Mouse (Mus musculus): ENCODE data around the gene Faap20. TPM values are rescaled to one million over a fixed set of nuclear protein-coding genes. Genes with fewer than 3 reads are reported as not detected.

Faap20 gene
- polyA plus RNA-seq, 1 experiment from 2014 or later: 65.0 TPM

DNA sequence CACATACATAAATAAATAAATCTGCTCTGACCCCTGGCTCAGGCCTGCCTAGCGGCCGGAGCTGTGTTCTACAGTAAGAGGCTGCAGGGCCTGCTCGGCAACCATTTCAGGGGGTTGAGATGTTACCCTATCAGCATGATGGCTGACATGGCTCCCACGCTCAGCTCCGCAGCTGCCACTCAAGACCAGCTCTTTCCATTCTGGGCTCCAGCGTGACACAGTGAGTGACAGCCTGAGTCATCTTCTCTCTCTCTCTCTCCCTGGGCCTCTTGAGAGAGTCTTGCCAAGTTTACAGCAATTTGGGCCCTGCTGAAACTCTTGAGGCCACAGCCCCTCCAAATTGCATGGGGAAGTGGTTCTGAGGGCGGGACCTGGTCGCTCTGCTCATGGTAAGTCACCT lies 32.0 kb downstream of the Faap20 start:
- no peak for ATAC-seq (ENCODE audit: insufficient number of reproducible peaks, insufficient read depth, low FRiP score, low read depth)
- Histone ChIP-seq H3K4me2 (replicated peaks; ENCODE audit: low read depth, low read length) (no peak overlapping the region), H3K27ac (ENCODE audit: low read length) (peak overlapping the region; percentile 67), H3K4me1 (ENCODE audit: control insufficient read depth, insufficient read depth, low read length) (peaks cover 32% of the 10 kb centered on the region), H3K9ac (replicated peaks; ENCODE audit: low read depth, low read length) (no peak overlapping the region), H3K36me3 (ENCODE audit: control insufficient read depth, insufficient read depth, low read length) (no peaks in the 10 kb centered on the region), H3K27me3 (ENCODE audit: control insufficient read depth, insufficient read depth, low read length) (no peaks in the 10 kb centered on the region), H3K9me3 (ENCODE audit: control insufficient read depth, low read depth, low read length) (no peaks in the 10 kb centered on the region), H3K4me3 (ENCODE audit: low read depth, low read length) (no peak overlapping the region)
- WGBS: 88% methylated on average over 8 of the region's 8 CpGs

DNA sequence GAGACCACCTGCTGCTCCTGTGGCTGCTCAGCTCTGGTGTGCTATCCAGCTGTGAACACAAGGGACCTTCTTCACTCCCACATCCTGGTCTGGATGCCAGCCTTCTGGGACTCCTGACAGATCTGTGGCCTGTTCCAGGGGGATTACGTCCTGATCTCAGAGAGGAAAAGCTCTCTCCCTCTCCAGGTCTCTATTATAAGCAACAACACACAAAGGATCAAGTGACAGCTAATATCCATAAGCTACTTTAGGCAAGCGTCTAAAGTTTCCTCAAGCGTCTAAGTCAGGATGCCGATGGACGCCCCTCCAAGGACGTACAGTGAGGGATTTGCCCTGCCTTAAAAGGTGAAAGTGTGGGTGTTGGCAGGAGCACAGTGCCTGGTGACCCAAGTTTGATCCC lies 32.6 kb downstream of the Faap20 start:
- Histone ChIP-seq H3K27me3 (ENCODE audit: control insufficient read depth, insufficient read depth, low read length) (no peaks in the 10 kb centered on the region), H3K4me3 (ENCODE audit: low read depth, low read length) (no peak overlapping the region), H3K4me1 (ENCODE audit: control insufficient read depth, insufficient read depth, low read length) (peaks cover 32% of the 10 kb centered on the region), H3K4me2 (replicated peaks; ENCODE audit: low read depth, low read length) (no peak overlapping the region), H3K36me3 (ENCODE audit: control insufficient read depth, insufficient read depth, low read length) (no peaks in the 10 kb centered on the region), H3K9ac (replicated peaks; ENCODE audit: low read depth, low read length) (no peak overlapping the region), H3K9me3 (ENCODE audit: control insufficient read depth, low read depth, low read length) (no peaks in the 10 kb centered on the region), H3K27ac (ENCODE audit: low read length) (peak overlapping the region; percentile 67)
- ATAC-seq (ENCODE audit: insufficient number of reproducible peaks, insufficient read depth, low FRiP score, low read depth): no peak
- 23% methylated on average over 6 of the region's 6 CpGs for WGBS

DNA sequence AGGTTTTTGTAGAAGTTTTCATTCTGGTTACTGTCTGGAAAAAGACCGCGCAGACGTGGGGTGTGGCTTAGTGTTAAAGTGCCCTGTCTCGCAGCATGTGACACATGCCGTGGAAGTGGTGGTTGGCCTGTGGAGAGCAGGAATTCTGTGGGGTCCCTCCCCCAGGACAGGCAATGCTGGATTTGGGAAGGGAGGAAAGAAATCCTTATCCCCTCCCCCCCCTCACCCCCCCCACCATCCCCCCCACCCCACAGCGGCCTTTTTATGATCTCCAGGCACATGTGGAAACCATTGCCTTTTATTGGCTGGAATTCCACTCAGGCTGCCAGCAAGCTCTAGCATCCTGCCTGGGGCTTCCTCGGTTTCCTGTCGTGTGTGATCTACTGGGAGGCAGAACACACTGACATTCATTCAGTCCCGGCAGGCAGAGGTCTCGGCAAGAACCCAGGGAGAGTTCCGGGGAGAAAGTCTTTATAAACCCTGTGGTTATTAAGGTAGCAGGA lies 33.5 kb downstream of the Faap20 start:
- Histone ChIP-seq H3K9ac (replicated peaks; ENCODE audit: low read depth, low read length) (no peak overlapping the region), H3K4me1 (ENCODE audit: control insufficient read depth, insufficient read depth, low read length) (peaks cover 32% of the 10 kb centered on the region), H3K9me3 (ENCODE audit: control insufficient read depth, low read depth, low read length) (no peaks in the 10 kb centered on the region), H3K27me3 (ENCODE audit: control insufficient read depth, insufficient read depth, low read length) (no peaks in the 10 kb centered on the region), H3K27ac (ENCODE audit: low read length) (peak overlapping the region; percentile 74), H3K4me2 (replicated peaks; ENCODE audit: low read depth, low read length) (peak overlapping the region; percentile 29; the same call in 1 of the 2 replicates), H3K4me3 (ENCODE audit: low read depth, low read length) (no peak overlapping the region), H3K36me3 (ENCODE audit: control insufficient read depth, insufficient read depth, low read length) (no peaks in the 10 kb centered on the region)
- ATAC-seq (ENCODE audit: insufficient number of reproducible peaks, insufficient read depth, low FRiP score, low read depth): peak; percentile 54; the same call in 1 of the 2 replicates
- 28% methylated on average over 11 of the region's 11 CpGs for WGBS

DNA sequence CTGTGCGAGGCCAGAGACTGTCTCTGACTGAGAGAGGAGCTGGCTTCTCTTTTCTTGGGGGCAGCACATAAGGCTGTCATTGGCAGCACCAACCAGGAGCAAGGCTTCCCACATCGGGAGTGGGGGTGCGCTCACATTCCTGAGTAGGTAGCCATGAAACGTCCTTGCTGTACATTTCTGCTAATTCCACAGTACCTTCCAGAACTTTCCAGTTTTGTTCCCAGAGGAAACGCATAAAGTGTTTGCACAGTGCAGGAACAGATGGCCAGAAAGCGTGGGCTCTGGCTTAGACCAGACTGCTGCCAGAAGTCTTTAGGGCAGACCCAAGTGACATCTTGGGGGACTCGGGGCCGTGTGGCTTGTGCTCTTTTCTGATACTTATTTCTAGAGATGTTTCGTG lies 34.0 kb downstream of the Faap20 start:
- no peaks in the 10 kb centered on the region for H3K27me3 ChIP-seq (ENCODE audit: control insufficient read depth, insufficient read depth, low read length)
- peak overlapping the region; percentile 74 for H3K27ac ChIP-seq (ENCODE audit: low read length)
- no peaks in the 10 kb centered on the region for H3K36me3 ChIP-seq (ENCODE audit: control insufficient read depth, insufficient read depth, low read length)
- H3K4me3 ChIP-seq (ENCODE audit: low read depth, low read length): no peak overlapping the region
- H3K9ac ChIP-seq (replicated peaks; ENCODE audit: low read depth, low read length): no peak overlapping the region
- peak overlapping the region; percentile 29; the same call in 1 of the 2 replicates for H3K4me2 ChIP-seq (replicated peaks; ENCODE audit: low read depth, low read length)
- peaks cover 32% of the 10 kb centered on the region for H3K4me1 ChIP-seq (ENCODE audit: control insufficient read depth, insufficient read depth, low read length)
- 62% methylated on average over 9 of the region's 9 CpGs for WGBS
- no peaks in the 10 kb centered on the region for H3K9me3 ChIP-seq (ENCODE audit: control insufficient read depth, low read depth, low read length)
- no peak for ATAC-seq (ENCODE audit: insufficient number of reproducible peaks, insufficient read depth, low FRiP score, low read depth)

DNA sequence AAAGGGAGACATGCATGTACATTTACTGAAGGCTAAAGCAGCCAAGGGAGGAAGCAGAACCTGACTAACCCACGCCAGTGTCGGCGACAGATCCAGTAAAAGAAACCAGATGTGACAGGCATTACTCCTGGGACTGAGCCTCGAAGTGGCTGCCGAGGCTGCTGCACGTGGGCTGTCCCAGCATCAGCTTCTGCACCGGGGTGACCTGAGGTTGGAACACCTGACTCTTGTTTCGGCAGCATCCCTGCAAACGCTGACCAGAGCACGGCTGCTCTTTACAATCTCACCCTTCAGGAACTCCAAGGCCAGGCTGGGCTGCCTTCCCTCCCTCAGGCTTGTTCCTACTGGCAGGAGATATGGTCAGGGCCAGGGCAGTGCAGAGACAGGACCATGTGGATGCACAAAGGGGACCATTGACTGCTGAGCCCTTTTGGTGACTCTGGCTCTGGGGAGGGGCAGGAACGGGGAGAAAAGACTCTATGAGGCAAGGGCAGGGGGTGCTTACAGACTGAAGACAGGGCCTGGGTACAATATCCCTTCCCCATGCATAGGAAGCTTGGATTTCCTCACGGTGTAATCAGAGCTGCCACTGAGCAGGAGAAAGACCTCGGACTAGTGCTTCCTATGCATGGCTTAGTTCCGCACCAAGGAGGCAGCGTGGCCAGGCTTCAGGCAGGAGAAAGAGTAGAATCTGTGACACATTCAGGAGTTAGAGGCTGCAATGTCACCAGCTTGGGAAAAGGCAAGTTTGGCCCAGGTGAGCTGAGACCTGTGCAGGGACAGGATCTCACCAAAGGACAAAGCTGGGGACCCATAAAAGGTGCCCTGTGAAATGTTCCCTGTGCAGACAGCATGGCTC lies 35.1 kb downstream of the Faap20 start:
- 64% methylated on average over 15 of the region's 15 CpGs for WGBS
- H3K27ac ChIP-seq (ENCODE audit: low read length): no peak overlapping the region
- ATAC-seq (ENCODE audit: insufficient number of reproducible peaks, insufficient read depth, low FRiP score, low read depth): no peak
- no peak overlapping the region for H3K4me2 ChIP-seq (replicated peaks; ENCODE audit: low read depth, low read length)
- no peaks in the 10 kb centered on the region for H3K9me3 ChIP-seq (ENCODE audit: control insufficient read depth, low read depth, low read length)
- no peak overlapping the region for H3K4me3 ChIP-seq (ENCODE audit: low read depth, low read length)
- no peaks in the 10 kb centered on the region for H3K27me3 ChIP-seq (ENCODE audit: control insufficient read depth, insufficient read depth, low read length)
- no peak overlapping the region for H3K9ac ChIP-seq (replicated peaks; ENCODE audit: low read depth, low read length)
- H3K4me1 ChIP-seq (ENCODE audit: control insufficient read depth, insufficient read depth, low read length): peaks cover 31% of the 10 kb centered on the region
- no peaks in the 10 kb centered on the region for H3K36me3 ChIP-seq (ENCODE audit: control insufficient read depth, insufficient read depth, low read length)

DNA sequence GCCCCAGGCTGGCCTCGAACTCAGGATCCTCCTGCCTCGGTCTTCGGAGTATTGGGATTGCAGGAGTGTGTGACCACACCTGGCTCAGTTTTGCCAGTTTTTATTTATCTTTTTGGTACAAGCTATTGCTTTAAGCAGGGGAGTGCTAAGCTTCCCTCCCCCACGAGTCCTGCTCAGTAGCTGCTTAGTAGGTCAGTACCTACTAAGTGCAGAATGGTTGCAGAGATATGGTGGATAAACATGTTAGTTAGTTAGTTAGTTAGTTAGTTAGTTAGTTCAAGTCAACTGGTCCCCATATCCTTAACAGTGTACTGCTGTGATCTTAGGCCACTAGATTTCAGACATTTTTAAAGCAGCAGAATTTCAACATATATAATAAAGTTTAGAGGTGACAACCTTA lies 36.5 kb downstream of the Faap20 start:
- no peak overlapping the region for H3K4me2 ChIP-seq (replicated peaks; ENCODE audit: low read depth, low read length)
- no peaks in the 10 kb centered on the region for H3K9me3 ChIP-seq (ENCODE audit: control insufficient read depth, low read depth, low read length)
- H3K36me3 ChIP-seq (ENCODE audit: control insufficient read depth, insufficient read depth, low read length): no peaks in the 10 kb centered on the region
- H3K4me1 ChIP-seq (ENCODE audit: control insufficient read depth, insufficient read depth, low read length): peaks cover 21% of the 10 kb centered on the region
- no peaks in the 10 kb centered on the region for H3K27me3 ChIP-seq (ENCODE audit: control insufficient read depth, insufficient read depth, low read length)
- no peak overlapping the region for H3K9ac ChIP-seq (replicated peaks; ENCODE audit: low read depth, low read length)
- WGBS: 92% methylated on average over 4 of the region's 4 CpGs
- ATAC-seq (ENCODE audit: insufficient number of reproducible peaks, insufficient read depth, low FRiP score, low read depth): no peak
- H3K4me3 ChIP-seq (ENCODE audit: low read depth, low read length): no peak overlapping the region
- H3K27ac ChIP-seq (ENCODE audit: low read length): no peak overlapping the region

DNA sequence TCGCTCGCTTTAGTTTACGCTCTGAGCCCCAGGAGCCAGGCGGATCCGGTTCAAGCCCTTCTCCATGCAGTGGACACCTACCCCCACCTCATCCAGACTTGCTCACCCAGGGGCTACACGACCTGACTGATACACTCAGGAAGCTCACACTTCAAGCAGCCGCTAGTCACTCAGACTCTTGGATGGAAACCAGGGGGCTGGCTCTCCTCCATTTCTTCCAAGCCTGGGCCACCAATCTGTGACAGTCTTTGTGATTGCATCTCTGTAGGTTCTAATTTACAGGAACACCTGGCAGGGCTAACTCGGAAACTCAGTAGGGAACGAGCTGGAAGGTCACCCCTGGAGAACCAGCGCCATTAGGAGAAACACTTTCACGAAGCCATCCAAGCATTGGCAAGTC lies 38.1 kb downstream of the Faap20 start:
- no peaks in the 10 kb centered on the region for H3K9me3 ChIP-seq (ENCODE audit: control insufficient read depth, low read depth, low read length)
- no peaks in the 10 kb centered on the region for H3K36me3 ChIP-seq (ENCODE audit: control insufficient read depth, insufficient read depth, low read length)
- WGBS: 83% methylated on average over 11 of the region's 11 CpGs
- no peaks in the 10 kb centered on the region for H3K27me3 ChIP-seq (ENCODE audit: control insufficient read depth, insufficient read depth, low read length)
- no peak overlapping the region for H3K4me2 ChIP-seq (replicated peaks; ENCODE audit: low read depth, low read length)
- no peak overlapping the region for H3K4me3 ChIP-seq (ENCODE audit: low read depth, low read length)
- peaks cover 9% of the 10 kb centered on the region for H3K4me1 ChIP-seq (ENCODE audit: control insufficient read depth, insufficient read depth, low read length)
- H3K27ac ChIP-seq (ENCODE audit: low read length): no peak overlapping the region
- H3K9ac ChIP-seq (replicated peaks; ENCODE audit: low read depth, low read length): no peak overlapping the region
- no peak for ATAC-seq (ENCODE audit: insufficient number of reproducible peaks, insufficient read depth, low FRiP score, low read depth)

DNA sequence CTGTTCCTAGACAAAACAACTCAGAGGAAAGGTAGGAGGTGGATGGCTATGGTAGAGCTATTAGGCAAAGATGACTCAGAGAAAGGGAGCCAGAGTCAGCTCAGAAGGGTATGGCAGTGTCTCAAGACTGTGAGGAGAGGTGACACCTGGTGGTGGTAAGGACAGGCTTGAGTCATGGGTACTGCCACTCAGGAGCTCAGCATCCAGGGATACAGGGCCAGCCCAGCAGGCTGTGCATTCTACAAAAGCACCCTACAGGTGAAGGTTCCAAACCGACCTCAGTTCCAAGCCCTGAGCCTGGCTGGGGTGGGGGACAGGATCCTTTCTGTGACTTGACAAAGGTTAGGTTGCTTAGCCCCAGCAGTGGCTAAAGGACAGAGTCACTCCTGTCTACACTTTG lies 39.0 kb downstream of the Faap20 start:
- H3K4me1 ChIP-seq (ENCODE audit: control insufficient read depth, insufficient read depth, low read length): peaks cover 1% of the 10 kb centered on the region; the same call in 1 of the 2 replicates
- ATAC-seq (ENCODE audit: insufficient number of reproducible peaks, insufficient read depth, low FRiP score, low read depth): no peak
- H3K4me3 ChIP-seq (ENCODE audit: low read depth, low read length): no peak overlapping the region
- no peaks in the 10 kb centered on the region for H3K9me3 ChIP-seq (ENCODE audit: control insufficient read depth, low read depth, low read length)
- H3K27me3 ChIP-seq (ENCODE audit: control insufficient read depth, insufficient read depth, low read length): no peaks in the 10 kb centered on the region
- H3K9ac ChIP-seq (replicated peaks; ENCODE audit: low read depth, low read length): no peak overlapping the region
- no peak overlapping the region for H3K4me2 ChIP-seq (replicated peaks; ENCODE audit: low read depth, low read length)
- no peaks in the 10 kb centered on the region for H3K36me3 ChIP-seq (ENCODE audit: control insufficient read depth, insufficient read depth, low read length)
- no peak overlapping the region for H3K27ac ChIP-seq (ENCODE audit: low read length)
- 79% methylated on average over 1 of the region's 1 CpGs for WGBS
